30 mouse cellular contexts compared by ENCODE assay signal in genomic region chr6:126048206-126048605, GRCm38 (mm10).
"Had no signal": no experiment of that assay in that cellular context is flagged by ENCODE, and none has a peak within 500 bp of the region (broad histone marks: within the 10 kb centered on the region; RNA-seq: fewer than 3 reads in every experiment).

No protein-coding gene starts in this region.

- H3K9me3 ChIP-seq: limb, embryonic 10.5 days; limb, embryonic 12.5 days; limb, embryonic 13.5 days; limb, embryonic 15.5 days; liver, embryonic 12.5 days; liver, embryonic 13.5 days; liver, embryonic 15.5 days; lung, embryonic 15.5 days; midbrain, embryonic 10.5 days; midbrain, embryonic 12.5 days; midbrain, embryonic 13.5 days; midbrain, embryonic 15.5 days; neural tube, embryonic 12.5 days had no signal

- H3K4me3 ChIP-seq: limb, embryonic 10.5 days; limb, embryonic 12.5 days; limb, embryonic 13.5 days; limb, embryonic 15.5 days; liver, embryonic 12.5 days; liver, embryonic 13.5 days; liver, embryonic 15.5 days; lung, embryonic 15.5 days; megakaryocyte, embryonic 14.5 days; midbrain, embryonic 10.5 days; midbrain, embryonic 12.5 days; midbrain, embryonic 13.5 days; midbrain, embryonic 15.5 days; myocyte; neural tube, embryonic 12.5 days had no signal

- H3K36me3 ChIP-seq: limb, embryonic 10.5 days; limb, embryonic 12.5 days; limb, embryonic 13.5 days; limb, embryonic 15.5 days; liver, embryonic 12.5 days; liver, embryonic 13.5 days; liver, embryonic 15.5 days; lung, embryonic 15.5 days; midbrain, embryonic 10.5 days; midbrain, embryonic 12.5 days; midbrain, embryonic 13.5 days; midbrain, embryonic 15.5 days; neural tube, embryonic 12.5 days had no signal

- ATAC-seq: liver, embryonic 12.5 days; liver, postnatal 0 days; lung, postnatal 0 days; midbrain, embryonic 13.5 days; midbrain, embryonic 15.5 days had no signal

- H3K27me3 ChIP-seq: limb, embryonic 12.5 days; limb, embryonic 13.5 days; limb, embryonic 15.5 days; liver, embryonic 12.5 days; liver, embryonic 13.5 days; liver, embryonic 15.5 days; lung, embryonic 15.5 days; midbrain, embryonic 12.5 days; midbrain, embryonic 13.5 days; midbrain, embryonic 15.5 days; neural tube, embryonic 12.5 days had no signal

- DNase-seq: left cerebral cortex, postnatal 4 days; liver; liver, embryonic 13.5 days; liver, postnatal 0 days; lung, adult 18-20 months; lung, adult 2 months; lung, embryonic 14.5 days; lung, postnatal 10 days; lung, postnatal 14 days; lung, postnatal 36 days; lung, postnatal 4 days; midbrain, embryonic 14.5 days had no signal

- H3K9ac ChIP-seq: limb, embryonic 12.5 days; limb, embryonic 13.5 days; limb, embryonic 15.5 days; liver, embryonic 12.5 days; liver, embryonic 13.5 days; liver, embryonic 14.5 days; liver, embryonic 15.5 days; liver, postnatal 0 days; lung, embryonic 14.5 days; lung, embryonic 15.5 days; midbrain, embryonic 12.5 days; midbrain, embryonic 13.5 days; midbrain, embryonic 15.5 days; neural tube, embryonic 12.5 days had no signal

- H3K27ac ChIP-seq: limb, embryonic 10.5 days; limb, embryonic 12.5 days; limb, embryonic 13.5 days; limb, embryonic 15.5 days; liver, embryonic 12.5 days; liver, embryonic 13.5 days; liver, embryonic 14.5 days; liver, embryonic 15.5 days; lung, embryonic 15.5 days; macrophage; midbrain, embryonic 10.5 days; midbrain, embryonic 12.5 days; midbrain, embryonic 13.5 days; midbrain, embryonic 15.5 days; neural tube, embryonic 12.5 days had no signal

- H3K4me1 ChIP-seq: limb, embryonic 12.5 days; limb, embryonic 13.5 days; limb, embryonic 15.5 days; liver, embryonic 12.5 days; liver, embryonic 13.5 days; liver, embryonic 15.5 days; lung, embryonic 15.5 days; megakaryocyte, embryonic 14.5 days; midbrain, embryonic 10.5 days; midbrain, embryonic 12.5 days; midbrain, embryonic 13.5 days; midbrain, embryonic 15.5 days; neural tube, embryonic 12.5 days had no signal

- H3K4me2 ChIP-seq: limb, embryonic 12.5 days; limb, embryonic 13.5 days; limb, embryonic 15.5 days; liver, embryonic 11.5 days; liver, embryonic 12.5 days; liver, embryonic 13.5 days; liver, embryonic 15.5 days; lung, embryonic 14.5 days; lung, embryonic 15.5 days; midbrain, embryonic 12.5 days; midbrain, embryonic 13.5 days; midbrain, embryonic 15.5 days; neural tube, embryonic 12.5 days had no signal
